Mouse (Mus musculus): ENCODE data around the gene Sox8. TPM values are rescaled to one million over a fixed set of nuclear protein-coding genes. Genes with fewer than 3 reads are reported as not detected.

Sox8 gene
- polyA plus RNA-seq (2016; fragmentation: Nextera tagmentation; extraction: Ambion mirVana): 10.9 and 12.1 TPM in 2 replicates

GRCm38 (mm10) chr17:25570648-25571452, at the start of gene Sox8:
Gene Sox8, minus strand, starts transcription at chr17:25570686.
- Histone ChIP-seq H3K9me3 (no peaks in the 10 kb centered on the region), H3K36me3 (replicated peaks) (peaks cover 11% of the 10 kb centered on the region), H3K27me3 (ENCODE audit: poor library complexity, severe bottlenecking) (peaks cover 93% of the 10 kb centered on the region), H3K4me3 (peak within 1 kb of the TSS; percentile 73), H3K27ac (peak within 1 kb of the TSS; percentile 81), H3K4me1 (peaks cover 59% of the 10 kb centered on the region)
- WGBS: under 1% methylated on average over 61 of the region's 61 CpGs
- peak; percentile 90 for DNase-seq (ENCODE audit: extremely low spot score, low spot score)

DNA sequence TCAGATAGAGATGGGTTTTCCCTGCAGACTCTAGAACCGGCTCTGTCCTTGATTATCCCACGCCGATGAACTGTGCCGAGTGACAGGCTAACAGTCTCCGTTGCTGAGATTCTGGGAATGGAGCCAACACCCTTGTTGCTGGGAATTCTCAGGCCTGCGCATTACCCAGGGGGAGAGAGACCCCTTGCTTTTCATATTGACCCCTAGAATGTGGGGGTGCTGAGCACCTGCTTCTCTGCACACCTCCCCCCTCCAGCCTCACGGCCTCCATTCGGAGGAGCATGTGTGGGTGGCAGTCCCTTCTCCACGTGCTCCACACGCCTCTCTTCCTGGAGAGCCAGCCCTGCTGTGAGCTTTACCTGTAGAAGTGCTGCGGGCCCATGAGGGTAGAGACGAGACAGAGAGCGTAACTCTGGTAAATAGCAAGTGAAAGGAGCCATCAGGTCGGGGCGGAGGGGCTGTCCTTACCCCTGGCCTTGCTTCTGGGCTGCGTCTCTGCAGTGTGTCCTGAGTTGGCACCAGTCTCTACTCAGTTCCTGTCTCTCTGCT, 48.1 kb upstream of the Sox8 start:
- H3K27me3 ChIP-seq (ENCODE audit: poor library complexity, severe bottlenecking): no peaks in the 10 kb centered on the region
- WGBS: 87% methylated on average over 16 of the region's 16 CpGs
- H3K4me1 ChIP-seq: peaks cover 23% of the 10 kb centered on the region
- DNase-seq (ENCODE audit: extremely low spot score, low spot score): no peak
- H3K36me3 ChIP-seq (replicated peaks): peaks cover 42% of the 10 kb centered on the region
- peaks cover 6% of the 10 kb centered on the region; the same call in 1 of the 2 replicates for H3K9me3 ChIP-seq
- H3K27ac ChIP-seq: 0 out of 2 replicates have a peak overlapping the region, but pooled peaks have one; percentile 30
- no peak overlapping the region for H3K4me3 ChIP-seq

DNA sequence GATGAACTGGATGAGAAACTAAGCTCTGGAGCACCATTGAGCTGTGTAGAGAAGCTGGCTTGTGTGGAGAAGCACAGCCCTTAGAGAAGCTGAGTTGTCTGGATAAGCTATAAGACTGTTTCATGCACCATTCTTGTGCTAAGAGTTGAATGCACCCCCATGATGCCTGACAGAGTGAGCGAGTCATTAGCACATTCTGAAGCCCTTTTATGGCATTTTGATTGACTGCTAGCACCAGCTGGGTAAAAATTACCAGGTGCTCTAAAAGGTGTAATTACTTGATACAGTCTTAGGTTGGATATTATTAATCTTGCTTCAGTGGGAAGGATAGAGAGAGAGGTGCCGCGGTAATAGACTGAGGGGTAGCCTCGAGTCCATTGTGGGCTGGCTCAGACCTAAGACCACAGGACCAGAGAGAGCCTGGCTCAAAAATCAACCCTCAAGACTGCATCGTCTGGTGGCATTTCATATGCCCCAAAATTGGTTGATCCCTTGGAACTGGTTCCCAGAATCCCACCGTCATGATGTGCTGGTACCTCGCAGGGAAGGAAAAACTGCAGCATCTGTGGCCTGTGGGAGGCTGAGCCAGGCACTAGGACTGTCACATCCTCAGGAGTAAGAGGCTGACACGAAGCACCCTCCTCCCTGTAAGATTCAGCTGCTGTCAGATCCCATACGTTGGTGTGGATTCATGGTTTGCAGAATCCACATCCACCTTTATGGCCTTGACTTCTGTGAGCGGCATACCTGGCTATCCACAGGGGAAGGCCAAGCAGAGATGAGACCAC, 44.4 kb upstream of the Sox8 start:
- Histone ChIP-seq H3K36me3 (replicated peaks) (peaks cover 44% of the 10 kb centered on the region), H3K27me3 (ENCODE audit: poor library complexity, severe bottlenecking) (no peaks in the 10 kb centered on the region), H3K27ac (no peak overlapping the region), H3K4me3 (no peak overlapping the region), H3K4me1 (peaks cover 23% of the 10 kb centered on the region), H3K9me3 (no peaks in the 10 kb centered on the region)
- no peak for DNase-seq (ENCODE audit: extremely low spot score, low spot score)
- 95% methylated on average over 10 of the region's 10 CpGs for WGBS

DNA sequence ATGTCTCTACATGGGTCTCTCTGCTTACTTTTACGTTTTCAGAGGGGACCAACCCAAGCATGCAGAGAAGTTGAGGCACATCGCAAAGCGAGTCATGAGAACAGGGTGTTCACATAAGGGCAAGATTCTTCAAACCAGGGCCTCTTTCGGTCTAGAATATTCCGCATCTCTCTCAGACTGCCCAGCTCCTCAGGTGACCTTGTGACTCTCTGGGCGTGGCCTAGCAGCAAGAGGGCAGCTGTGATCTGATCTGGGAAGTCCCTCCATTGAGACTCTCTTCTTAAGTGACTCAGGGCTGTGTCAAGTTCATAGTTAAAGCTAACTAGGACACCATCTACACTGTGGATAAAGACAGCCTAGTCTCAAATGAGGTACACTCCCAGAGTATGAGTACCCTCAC, 42.8 kb upstream of the Sox8 start:
- 93% methylated on average over 6 of the region's 6 CpGs for WGBS
- H3K27ac ChIP-seq: no peak overlapping the region
- H3K9me3 ChIP-seq: no peaks in the 10 kb centered on the region
- no peak overlapping the region for H3K4me3 ChIP-seq
- no peak for DNase-seq (ENCODE audit: extremely low spot score, low spot score)
- H3K4me1 ChIP-seq: peaks cover 29% of the 10 kb centered on the region
- no peaks in the 10 kb centered on the region for H3K27me3 ChIP-seq (ENCODE audit: poor library complexity, severe bottlenecking)
- peaks cover 44% of the 10 kb centered on the region for H3K36me3 ChIP-seq (replicated peaks)

GRCm38 (mm10) chr17:25612537-25612936, 42.1 kb upstream of the Sox8 start:
- no peak overlapping the region for H3K27ac ChIP-seq
- WGBS: 90% methylated on average over 9 of the region's 9 CpGs
- no peak overlapping the region for H3K4me3 ChIP-seq
- peaks cover 47% of the 10 kb centered on the region for H3K36me3 ChIP-seq (replicated peaks)
- no peaks in the 10 kb centered on the region for H3K9me3 ChIP-seq
- DNase-seq (ENCODE audit: extremely low spot score, low spot score): no peak
- no peaks in the 10 kb centered on the region for H3K27me3 ChIP-seq (ENCODE audit: poor library complexity, severe bottlenecking)
- peaks cover 24% of the 10 kb centered on the region for H3K4me1 ChIP-seq

DNA sequence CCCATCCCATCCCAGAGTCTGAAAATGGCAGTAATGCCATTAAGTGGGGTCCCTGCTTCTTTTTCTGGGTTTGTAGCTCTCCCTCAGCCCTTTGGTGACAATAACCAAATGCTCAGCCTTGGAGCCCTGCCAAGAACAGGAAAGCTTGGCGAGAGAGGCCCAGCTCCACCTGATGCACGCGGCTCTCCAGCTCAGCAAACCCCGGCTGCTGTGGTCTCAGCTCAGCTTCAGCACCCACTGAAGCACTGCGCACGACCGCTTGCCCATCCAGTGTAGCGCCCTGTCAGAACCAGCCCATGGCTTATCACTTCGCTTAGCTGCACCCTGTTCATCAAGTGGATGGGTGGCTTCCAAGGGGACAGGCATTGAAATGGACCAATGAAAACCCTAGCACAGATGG, 39.7 kb upstream of the Sox8 start:
- Histone ChIP-seq H3K4me1 (peaks cover 39% of the 10 kb centered on the region), H3K36me3 (replicated peaks) (peaks cover 37% of the 10 kb centered on the region), H3K27me3 (ENCODE audit: poor library complexity, severe bottlenecking) (no peaks in the 10 kb centered on the region), H3K9me3 (no peaks in the 10 kb centered on the region), H3K27ac (peak overlapping the region; percentile 27), H3K4me3 (no peak overlapping the region)
- DNase-seq (ENCODE audit: extremely low spot score, low spot score): no peak
- 93% methylated on average over 9 of the region's 9 CpGs for WGBS

DNA sequence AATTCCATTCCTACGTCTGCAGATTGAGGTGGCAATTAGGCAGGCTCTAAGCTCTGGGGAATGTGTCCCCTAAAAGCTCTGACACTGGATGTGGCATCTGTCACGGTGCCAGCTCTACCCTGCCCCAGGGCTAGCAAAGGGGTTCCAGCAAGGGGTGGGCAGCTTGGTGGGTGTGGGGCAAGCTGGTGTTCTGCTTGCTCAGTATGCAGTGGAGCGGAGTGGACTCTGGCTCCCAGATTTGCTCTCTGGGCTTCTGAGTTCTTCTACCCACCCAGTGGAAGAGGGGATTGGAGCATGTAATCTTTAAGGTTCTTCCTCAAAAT, 39.0 kb upstream of the Sox8 start:
- Histone ChIP-seq H3K36me3 (replicated peaks) (peaks cover 31% of the 10 kb centered on the region), H3K4me1 (peaks cover 46% of the 10 kb centered on the region), H3K27me3 (ENCODE audit: poor library complexity, severe bottlenecking) (no peaks in the 10 kb centered on the region), H3K4me3 (no peak overlapping the region), H3K27ac (0 out of 2 replicates have a peak overlapping the region, but pooled peaks have one; percentile 27), H3K9me3 (no peaks in the 10 kb centered on the region)
- no peak for DNase-seq (ENCODE audit: extremely low spot score, low spot score)
- 83% methylated on average over 3 of the region's 3 CpGs for WGBS

GRCm38 (mm10) chr17:25608821-25609505, 38.5 kb upstream of the Sox8 start:
- DNase-seq (ENCODE audit: extremely low spot score, low spot score): no peak
- H3K27me3 ChIP-seq (ENCODE audit: poor library complexity, severe bottlenecking): no peaks in the 10 kb centered on the region
- H3K36me3 ChIP-seq (replicated peaks): peaks cover 26% of the 10 kb centered on the region
- H3K4me3 ChIP-seq: no peak overlapping the region
- H3K4me1 ChIP-seq: peaks cover 50% of the 10 kb centered on the region
- WGBS: 74% methylated on average over 10 of the region's 10 CpGs
- H3K27ac ChIP-seq: peak overlapping the region; percentile 58
- no peaks in the 10 kb centered on the region for H3K9me3 ChIP-seq

- H3K4me3 ChIP-seq: no peak overlapping the region
- peak overlapping the region; percentile 58 for H3K27ac ChIP-seq
- no peaks in the 10 kb centered on the region for H3K27me3 ChIP-seq (ENCODE audit: poor library complexity, severe bottlenecking)
Observed at GRCm38 (mm10) chr17:25608137-25608785, 37.8 kb upstream of the Sox8 start.

DNA sequence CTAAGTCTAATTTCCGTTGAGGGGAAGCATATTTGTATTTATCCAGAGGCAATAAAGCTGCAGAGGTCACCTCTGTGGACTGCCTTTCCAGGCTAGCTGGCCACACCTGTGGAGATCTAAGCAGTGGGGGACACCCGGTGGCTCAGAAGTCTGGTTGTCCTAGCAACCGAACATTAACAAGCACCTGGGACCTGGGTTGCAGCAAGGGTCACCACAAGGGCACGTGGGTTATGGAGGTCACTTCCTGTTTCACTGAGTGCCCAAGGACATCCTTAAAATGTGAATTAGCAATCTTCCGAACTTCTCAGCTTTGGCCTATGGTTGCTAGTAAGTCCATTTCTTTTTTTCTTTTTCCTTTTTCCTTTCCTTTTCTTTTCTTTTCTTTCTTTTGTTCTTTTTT, 33.7 kb upstream of the Sox8 start:
- Histone ChIP-seq H3K4me3 (no peak overlapping the region), H3K27me3 (ENCODE audit: poor library complexity, severe bottlenecking) (no peaks in the 10 kb centered on the region), H3K36me3 (replicated peaks) (peaks cover 6% of the 10 kb centered on the region; the same call in 1 of the 2 replicates), H3K9me3 (no peaks in the 10 kb centered on the region), H3K27ac (no peak overlapping the region), H3K4me1 (peaks cover 63% of the 10 kb centered on the region)
- no peak for DNase-seq (ENCODE audit: extremely low spot score, low spot score)
- 50% methylated on average over 5 of the region's 5 CpGs for WGBS

More at GRCm38 (mm10) chr17:25608137-25608785, 37.8 kb upstream of the Sox8 start:
- DNase-seq (ENCODE audit: extremely low spot score, low spot score): no peak
- Histone ChIP-seq H3K4me1 (peaks cover 57% of the 10 kb centered on the region), H3K9me3 (no peaks in the 10 kb centered on the region), H3K36me3 (replicated peaks) (peaks cover 19% of the 10 kb centered on the region)
- WGBS: 92% methylated on average over 11 of the region's 11 CpGs

GRCm38 (mm10) chr17:25602366-25602765, 31.9 kb upstream of the Sox8 start:
- Histone ChIP-seq H3K27me3 (ENCODE audit: poor library complexity, severe bottlenecking) (no peaks in the 10 kb centered on the region), H3K27ac (peak overlapping the region; percentile 22), H3K4me3 (no peak overlapping the region), H3K4me1 (peaks cover 61% of the 10 kb centered on the region), H3K36me3 (replicated peaks) (peaks cover 7% of the 10 kb centered on the region; the same call in 1 of the 2 replicates), H3K9me3 (no peaks in the 10 kb centered on the region)
- WGBS: 74% methylated on average over 8 of the region's 8 CpGs
- no peak for DNase-seq (ENCODE audit: extremely low spot score, low spot score)

DNA sequence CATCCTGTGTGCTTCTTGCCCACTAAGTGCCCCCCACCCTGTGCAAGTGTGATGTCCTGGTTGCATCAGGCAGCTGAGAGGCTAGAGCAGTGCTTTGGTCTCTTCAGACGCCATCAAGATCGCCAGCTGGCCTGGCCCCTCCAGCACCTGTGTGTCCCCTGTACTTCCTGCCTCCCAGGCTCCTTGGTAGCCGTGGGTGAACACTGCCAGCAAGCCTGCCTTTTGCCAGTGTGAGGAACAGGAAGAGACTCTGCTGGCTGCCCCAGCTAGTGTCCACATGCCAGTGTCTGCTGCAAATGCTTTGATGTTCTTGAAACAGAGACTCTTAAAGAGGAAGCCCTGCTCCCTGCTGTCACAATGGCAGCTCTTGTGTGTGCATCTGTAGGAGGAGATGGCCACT, 27.1 kb upstream of the Sox8 start:
- no peaks in the 10 kb centered on the region for H3K9me3 ChIP-seq
- peak overlapping the region; percentile 31; the same call in 1 of the 2 replicates for H3K27ac ChIP-seq
- H3K4me3 ChIP-seq: no peak overlapping the region
- H3K27me3 ChIP-seq (ENCODE audit: poor library complexity, severe bottlenecking): no peaks in the 10 kb centered on the region
- no peak for DNase-seq (ENCODE audit: extremely low spot score, low spot score)
- H3K4me1 ChIP-seq: peaks cover 48% of the 10 kb centered on the region
- WGBS: 69% methylated on average over 3 of the region's 3 CpGs
- peaks cover 19% of the 10 kb centered on the region for H3K36me3 ChIP-seq (replicated peaks)

Data from forebrain, embryonic 10.5 days (tissue).